Mouse (Mus musculus): ENCODE measurements at regions not wholly inside any gene's neighbourhood (a gene's known extent, or its start where the extent isn't known, plus 50 kb on each side); places are given as distances from the start of the nearest gene placed in this dataset.

- H3K36me3 ChIP-seq (replicated peaks; ENCODE audit: low read length), result no peaks in the 10 kb centered on the region
- H3K27me3 ChIP-seq (replicated peaks), result no peaks in the 10 kb centered on the region
- no peaks in the 10 kb centered on the region for H3K4me1 ChIP-seq
- TF ChIP-seq GATA1 (IDR thresholded peaks at IDR 0.05; ENCODE audit: borderline replicate concordance, low read length) (no peak), FLI1 (IDR thresholded peaks at IDR 0.05; ENCODE audit: low read length) (no peak)
- H3K4me3 ChIP-seq (replicated peaks), result no peak overlapping the region
- peaks cover 82% of the 10 kb centered on the region for H3K9me3 ChIP-seq
Observed at GRCm38 (mm10) chr8:117991826-117992225, 190.1 kb upstream of the Mphosph6 start.

- Histone ChIP-seq H3K4me1 (no peaks in the 10 kb centered on the region), H3K36me3 (replicated peaks; ENCODE audit: low read length) (no peaks in the 10 kb centered on the region), H3K9me3 (peaks cover 75% of the 10 kb centered on the region), H3K4me3 (replicated peaks) (no peak overlapping the region), H3K27me3 (replicated peaks) (no peaks in the 10 kb centered on the region)
- TF ChIP-seq GATA1 (IDR thresholded peaks at IDR 0.05; ENCODE audit: borderline replicate concordance, low read length) (no peak), FLI1 (IDR thresholded peaks at IDR 0.05; ENCODE audit: low read length) (no peak)
Observed at GRCm38 (mm10) chr8:117988781-117989180, 187.0 kb upstream of the Mphosph6 start.

- Histone ChIP-seq H3K27me3 (replicated peaks) (no peaks in the 10 kb centered on the region), H3K4me1 (no peaks in the 10 kb centered on the region), H3K9me3 (peaks cover 68% of the 10 kb centered on the region), H3K4me3 (replicated peaks) (no peak overlapping the region), H3K36me3 (replicated peaks; ENCODE audit: low read length) (no peaks in the 10 kb centered on the region)
- TF ChIP-seq GATA1 (IDR thresholded peaks at IDR 0.05; ENCODE audit: borderline replicate concordance, low read length), result no peak
- TF ChIP-seq FLI1 (IDR thresholded peaks at IDR 0.05; ENCODE audit: low read length), result no peak
Observed at GRCm38 (mm10) chr8:117968306-117968705, 166.6 kb upstream of the Mphosph6 start.

- no peak for TF ChIP-seq GATA1 (IDR thresholded peaks at IDR 0.05; ENCODE audit: borderline replicate concordance, low read length)
- TF ChIP-seq FLI1 (IDR thresholded peaks at IDR 0.05; ENCODE audit: low read length), result no peak
- no peak overlapping the region for H3K4me3 ChIP-seq (replicated peaks)
- no peaks in the 10 kb centered on the region for H3K36me3 ChIP-seq (replicated peaks; ENCODE audit: low read length)
- H3K9me3 ChIP-seq, result peaks cover 60% of the 10 kb centered on the region
- no peaks in the 10 kb centered on the region for H3K27me3 ChIP-seq (replicated peaks)
- H3K4me1 ChIP-seq, result no peaks in the 10 kb centered on the region
Observed at GRCm38 (mm10) chr8:117966556-117966955, 164.8 kb upstream of the Mphosph6 start.

- Histone ChIP-seq H3K9me3 (peaks cover 73% of the 10 kb centered on the region), H3K36me3 (replicated peaks; ENCODE audit: low read length) (no peaks in the 10 kb centered on the region), H3K27me3 (replicated peaks) (no peaks in the 10 kb centered on the region), H3K4me1 (no peaks in the 10 kb centered on the region), H3K4me3 (replicated peaks) (peak overlapping the region; percentile 67)
- TF ChIP-seq FLI1 (IDR thresholded peaks at IDR 0.05; ENCODE audit: low read length) (no peak), GATA1 (IDR thresholded peaks at IDR 0.05; ENCODE audit: borderline replicate concordance, low read length) (no peak)
Observed at GRCm38 (mm10) chr8:117963426-117963825, 161.7 kb upstream of the Mphosph6 start.

- Histone ChIP-seq H3K36me3 (replicated peaks; ENCODE audit: low read length) (no peaks in the 10 kb centered on the region), H3K9me3 (peaks cover 77% of the 10 kb centered on the region), H3K4me3 (replicated peaks) (no peak overlapping the region), H3K4me1 (no peaks in the 10 kb centered on the region), H3K27me3 (replicated peaks) (no peaks in the 10 kb centered on the region)
- TF ChIP-seq FLI1 (IDR thresholded peaks at IDR 0.05; ENCODE audit: low read length), result no peak
- TF ChIP-seq GATA1 (IDR thresholded peaks at IDR 0.05; ENCODE audit: borderline replicate concordance, low read length), result no peak
Observed at GRCm38 (mm10) chr8:117962666-117963065, 160.9 kb upstream of the Mphosph6 start.

- TF ChIP-seq FLI1 (IDR thresholded peaks at IDR 0.05; ENCODE audit: low read length) (no peak), GATA1 (IDR thresholded peaks at IDR 0.05; ENCODE audit: borderline replicate concordance, low read length) (no peak)
- Histone ChIP-seq H3K36me3 (replicated peaks; ENCODE audit: low read length) (no peaks in the 10 kb centered on the region), H3K4me1 (no peaks in the 10 kb centered on the region), H3K27me3 (replicated peaks) (no peaks in the 10 kb centered on the region), H3K4me3 (replicated peaks) (no peak overlapping the region), H3K9me3 (peaks cover 78% of the 10 kb centered on the region)
Observed at GRCm38 (mm10) chr8:117959501-117959900, 157.8 kb upstream of the Mphosph6 start.

GRCm38 (mm10) chr8:117958914-117959313 is 157.2 kb upstream of the Mphosph6 start:
- TF ChIP-seq FLI1 (IDR thresholded peaks at IDR 0.05; ENCODE audit: low read length) (no peak), GATA1 (IDR thresholded peaks at IDR 0.05; ENCODE audit: borderline replicate concordance, low read length) (no peak)
- no peaks in the 10 kb centered on the region for H3K27me3 ChIP-seq (replicated peaks)
- no peaks in the 10 kb centered on the region for H3K4me1 ChIP-seq
- H3K9me3 ChIP-seq, result peaks cover 77% of the 10 kb centered on the region
- no peak overlapping the region for H3K4me3 ChIP-seq (replicated peaks)
- H3K36me3 ChIP-seq (replicated peaks; ENCODE audit: low read length), result no peaks in the 10 kb centered on the region

GRCm38 (mm10) chr8:117951656-117952055 is 149.9 kb upstream of the Mphosph6 start:
- Histone ChIP-seq H3K4me3 (replicated peaks) (no peak overlapping the region), H3K36me3 (replicated peaks; ENCODE audit: low read length) (no peaks in the 10 kb centered on the region), H3K4me1 (no peaks in the 10 kb centered on the region), H3K27me3 (replicated peaks) (no peaks in the 10 kb centered on the region), H3K9me3 (peaks cover 45% of the 10 kb centered on the region)
- TF ChIP-seq FLI1 (IDR thresholded peaks at IDR 0.05; ENCODE audit: low read length), result no peak
- no peak for TF ChIP-seq GATA1 (IDR thresholded peaks at IDR 0.05; ENCODE audit: borderline replicate concordance, low read length)

- Histone ChIP-seq H3K27me3 (replicated peaks) (no peaks in the 10 kb centered on the region), H3K4me3 (replicated peaks) (no peak overlapping the region)
- TF ChIP-seq FLI1 (IDR thresholded peaks at IDR 0.05; ENCODE audit: low read length), result no peak
- no peak for TF ChIP-seq GATA1 (IDR thresholded peaks at IDR 0.05; ENCODE audit: borderline replicate concordance, low read length)
Observed at GRCm38 (mm10) chr8:117946540-117946939, 144.8 kb upstream of the Mphosph6 start.

GRCm38 (mm10) chr8:117934566-117935094 is 132.9 kb upstream of the Mphosph6 start:
- Histone ChIP-seq H3K4me1 (no peaks in the 10 kb centered on the region), H3K27me3 (replicated peaks) (no peaks in the 10 kb centered on the region), H3K4me3 (replicated peaks) (no peak overlapping the region), H3K9me3 (peaks cover 17% of the 10 kb centered on the region), H3K36me3 (replicated peaks; ENCODE audit: low read length) (no peaks in the 10 kb centered on the region)
- TF ChIP-seq FLI1 (IDR thresholded peaks at IDR 0.05; ENCODE audit: low read length) (no peak), GATA1 (IDR thresholded peaks at IDR 0.05; ENCODE audit: borderline replicate concordance, low read length) (no peak)

More at GRCm38 (mm10) chr8:117946540-117946939, 144.8 kb upstream of the Mphosph6 start:
- peaks cover 34% of the 10 kb centered on the region for H3K9me3 ChIP-seq
- no peaks in the 10 kb centered on the region for H3K36me3 ChIP-seq (replicated peaks; ENCODE audit: low read length)
- no peaks in the 10 kb centered on the region for H3K4me1 ChIP-seq

Data from megakaryocyte, embryonic 14.5 days (primary cell).